In the genomic region with DNA sequence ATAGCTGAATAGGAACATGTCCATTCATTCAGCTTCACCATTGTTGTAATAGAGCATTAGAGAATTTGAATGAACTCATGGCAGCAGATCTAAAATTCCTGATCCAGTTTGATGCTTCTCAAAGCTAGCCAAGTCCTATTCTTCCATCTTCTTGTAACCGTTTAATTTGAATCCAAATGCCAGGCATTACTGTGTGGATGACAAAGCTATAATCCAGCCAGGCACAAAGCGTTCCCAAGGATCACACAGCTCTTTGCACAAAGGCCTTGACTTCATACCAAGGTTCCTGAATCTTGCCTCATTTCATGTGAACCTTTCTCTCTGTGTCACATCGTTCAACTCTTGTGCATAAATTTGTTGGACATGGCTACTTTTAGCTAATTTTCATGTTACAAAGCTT, we compare ENCODE assay signal across 20 mouse cellular contexts. TPM values are rescaled to one million over a fixed set of nuclear protein-coding genes. Genes with fewer than 3 reads are reported as not detected.
DNase-seq lines count a peak whose midpoint lies in the region; TF ChIP-seq lines count a peak whose summit lies in the region.
"Had no signal": no experiment of that assay in that cellular context is flagged by ENCODE, and none has a peak within 500 bp of the region (broad histone marks: within the 10 kb centered on the region; RNA-seq: fewer than 3 reads in every experiment).

No protein-coding gene starts in this region.

- TF ChIP-seq CTCF in brain, embryonic 14.5 days (IDR thresholded peaks at IDR 0.05; ENCODE audit: borderline replicate concordance, extremely low read depth, insufficient read depth, insufficient read length), result no peak

- intact Hi-C loops in left cerebral cortex, postnatal 4 days (cut with DNase I), result no loop called here

- DNase-seq in adrenal gland, adult 8-10 months, result peak; percentile 28
- DNase-seq in adrenal gland, adult 18-20 months (ENCODE audit: low spot score in 2 of 2), result no peak
- peak; percentile 62 for DNase-seq in Muller cell, postnatal 12 days (ENCODE audit: inconsistent ontology term)
- peak; percentile 28 for DNase-seq in brain, embryonic 14.5 days (ENCODE audit: low read depth)
- DNase-seq in frontal cortex, postnatal 14 days (ENCODE audit: low spot score in 2 of 2), result no peak
- DNase-seq in left cerebral cortex, postnatal 4 days, result no peak
- DNase-seq: adrenal gland, postnatal 10 days; cerebellum, adult 11-12 months; cerebellum, adult 8-10 months; cerebellum, postnatal 10 days; cerebellum, postnatal 36 days; embryo, embryonic 11 days; gastrocnemius, adult 2 months; gastrocnemius, postnatal 14 days; heart, adult 11 months; kidney, adult 2 months had no signal

- no peak for TF ChIP-seq POLR2A in brain, embryonic 14.5 days (IDR thresholded peaks at IDR 0.05; ENCODE audit: borderline replicate concordance, extremely low read depth, insufficient read depth, insufficient read length, poor library complexity, severe bottlenecking)

RNA-seq across cellular contexts. Expression of a gene that starts 50.9 kb away (rescaled TPM):
- 10 to 100 TPM in 1 of 4 experiments, 1 to 10 TPM in 3; 4.8 to 11.3 (median 6.8) TPM for total RNA-seq in adrenal gland, adult 8-10 months (2022)
- total RNA-seq in adrenal gland, adult 18-20 months (2021), result 10 to 100 TPM in 1 of 2 experiments, 1 to 10 TPM in 1; 4.3 to 12.5 TPM
- 1.0 and 1.7 TPM in 2 replicates for polyA plus RNA-seq in brain, embryonic 14.5 days (2012; rRNA removed)
- total RNA-seq in left cerebral cortex, postnatal 4 days (2021), result 1 to 10 TPM; 2.5 to 2.8 TPM
- polyA plus RNA-seq: activated CD4-positive, CD25-positive, alpha-beta regulatory T cell, adult 4 months; CD4-positive, CD25-positive, alpha-beta regulatory T cell, adult 4 months had no signal

RNA-seq across cellular contexts. Expression of a gene that starts 53.1 kb away (rescaled TPM):
- total RNA-seq in adrenal gland, adult 8-10 months (2022), result 10 to 100 TPM; 36.0 to 54.5 (median 44.3) TPM
- 10 to 100 TPM; 26.2 to 65.4 TPM for total RNA-seq in adrenal gland, adult 18-20 months (2021)
- polyA plus RNA-seq in brain, embryonic 14.5 days (2012; rRNA removed), result 1.1 and 1.5 TPM in 2 replicates
- 1 to 10 TPM; 3.5 to 4.2 TPM for total RNA-seq in left cerebral cortex, postnatal 4 days (2021)
- total RNA-seq: hematopoietic stem cell, adult 5-6 weeks; MEL had no signal
- polyA plus RNA-seq: activated CD4-positive, CD25-positive, alpha-beta regulatory T cell, adult 4 months; CD4-positive, CD25-positive, alpha-beta regulatory T cell, adult 4 months had no signal

Comparison
In these comparisons a context has a peak if more than half of its experiments do, and no peak if none do; other contexts are left out.
1. DNase-seq: peak in adrenal gland, adult 8-10 months (single experiment), Muller cell, postnatal 12 days (single experiment) and brain, embryonic 14.5 days (single experiment); none in adrenal gland, adult 18-20 months (0 of 2), frontal cortex, postnatal 14 days (0 of 2) and left cerebral cortex, postnatal 4 days (single experiment).
2. RNA of a gene that starts 53.1 kb away (total RNA-seq): 26.2 to 65.4 TPM in adrenal gland, adult 18-20 months and 36.0 to 54.5 TPM in adrenal gland, adult 8-10 months; 3.5 to 4.2 TPM in left cerebral cortex, postnatal 4 days; every median in the first group is over 4 times any median in the second.